Mouse (Mus musculus) embryonic facial prominence, embryonic 14.5 days (tissue): ENCODE measurements around the gene Slco1b2. TPM values are rescaled to one million over a fixed set of nuclear protein-coding genes. Genes with fewer than 3 reads are reported as not detected.
"Not testable (repeated sequence)": the region's sequence is repeated elsewhere in the genome, so short reads cannot be mapped to it uniquely, and the experiment has no call there.

Experiments used
- ATAC-seq: fragments of 200-750 bp; cut with Nextera tagmentation; 2 replicates; pipeline ENCODE4 v1.8.0; 2017; ENCODE audit warnings: low read depth, moderate number of reproducible peaks, moderate TSS enrichment
- DNase-seq: peaks from one replicate; pipeline ENCODE4 v3.0.0-alpha.2; 2015; ENCODE audit warnings: low spot score
- H3K27ac ChIP-seq: fragments of 300-500 bp; sonication (generic); replicated peaks from 2 replicates; pipeline ENCODE4 v1.5.1; 2014; ENCODE audit warnings: low read depth, mild to moderate bottlenecking, low read length, moderate library complexity
- H3K27me3 ChIP-seq: fragments of 300-500 bp; sonication (generic); replicated peaks from 2 replicates; pipeline ENCODE4 v1.6.1; 2014; ENCODE audit warnings: low read length; ENCODE audit not compliant: control insufficient read depth, insufficient read depth
- H3K36me3 ChIP-seq: fragments of 300-500 bp; sonication (generic); 2 replicates; pipeline ENCODE4 v1.6.1; 2014; ENCODE audit warnings: low read length, mixed read lengths; ENCODE audit not compliant: control insufficient read depth, insufficient read depth
- H3K4me1 ChIP-seq: fragments of 300-500 bp; sonication (generic); 2 replicates; pipeline ENCODE4 v1.6.1; 2014; ENCODE audit warnings: antibody characterized with exemption, low read length; ENCODE audit not compliant: control insufficient read depth, insufficient read depth
- H3K4me2 ChIP-seq: fragments of 300-500 bp; sonication (generic); 2 replicates; pipeline ENCODE4 v1.6.1; 2014; ENCODE audit warnings: low read depth, mild to moderate bottlenecking, low read length, moderate library complexity, mixed read lengths
- H3K4me3 ChIP-seq: fragments of 300-500 bp; sonication (generic); 2 replicates; pipeline ENCODE4 v1.5.1; 2014; ENCODE audit warnings: low read depth, mild to moderate bottlenecking, low read length
- H3K9ac ChIP-seq: fragments of 300-500 bp; sonication (generic); 2 replicates; pipeline ENCODE4 v1.6.1; 2014; ENCODE audit warnings: low read depth, mild to moderate bottlenecking, low read length, moderate library complexity, mixed read lengths
- H3K9me3 ChIP-seq: fragments of 300-500 bp; sonication (generic); 2 replicates; pipeline ENCODE4 v1.6.1; 2016; ENCODE audit warnings: low read length; ENCODE audit not compliant: control insufficient read depth
- WGBS: fragments of 180-500 bp; shearing (Covaris S2); extraction: QIAGEN DNeasy Blood & Tissue Kit; methylation state at CpG from one replicate; pipeline ENCODE4 v1.1.7; 2014; 5-methylcytosine and 5-hydroxymethylcytosine counted together
- polyA plus RNA-seq: library from polyadenylated mRNA; unstranded; fragments of >200 nt; fragmentation: Nextera tagmentation; extraction: Ambion mirVana; gene quantifications from 2 replicates; pipeline ENCODE4 v1.2.1, GENCODE M21; 2014

The Slco1b2 gene
- not detected in 2 replicates for polyA plus RNA-seq

DNA sequence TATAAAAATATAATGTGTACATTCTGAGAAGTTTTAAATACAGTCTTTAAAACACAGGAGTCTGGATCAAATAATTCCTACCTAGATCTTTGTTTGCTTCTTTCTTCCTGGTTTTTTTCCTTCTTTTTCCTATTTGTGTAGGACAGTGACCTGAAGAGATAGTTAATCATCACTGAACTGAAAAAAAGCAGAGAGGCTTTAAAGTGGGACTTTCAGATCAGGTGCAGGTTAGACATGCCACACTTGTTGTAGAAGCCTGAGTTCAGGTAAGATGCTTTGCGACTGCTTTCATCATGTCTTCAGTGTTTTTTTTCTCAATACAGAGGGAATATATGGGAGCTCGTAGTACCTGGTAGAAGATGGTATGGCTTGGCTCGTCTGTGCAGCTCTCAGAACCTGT lies at the start of gene Slco1b2:
Slco1b2 (plus strand) TSS at position 228 of the 400 bp plus-strand sequence.
- no peak for ATAC-seq
- Histone ChIP-seq H3K27ac (no peak within 1 kb of the TSS), H3K4me2 (no peak within 1 kb of the TSS), H3K4me1 (no peaks in the 10 kb centered on the region), H3K4me3 (no peak within 1 kb of the TSS), H3K9ac (no peak within 1 kb of the TSS), H3K36me3 (no peaks in the 10 kb centered on the region), H3K27me3 (no peaks in the 10 kb centered on the region), H3K9me3 (no peaks in the 10 kb centered on the region)
- DNase-seq = no peak
- WGBS = 67% methylated on average over 3 of the region's 3 CpGs

DNA sequence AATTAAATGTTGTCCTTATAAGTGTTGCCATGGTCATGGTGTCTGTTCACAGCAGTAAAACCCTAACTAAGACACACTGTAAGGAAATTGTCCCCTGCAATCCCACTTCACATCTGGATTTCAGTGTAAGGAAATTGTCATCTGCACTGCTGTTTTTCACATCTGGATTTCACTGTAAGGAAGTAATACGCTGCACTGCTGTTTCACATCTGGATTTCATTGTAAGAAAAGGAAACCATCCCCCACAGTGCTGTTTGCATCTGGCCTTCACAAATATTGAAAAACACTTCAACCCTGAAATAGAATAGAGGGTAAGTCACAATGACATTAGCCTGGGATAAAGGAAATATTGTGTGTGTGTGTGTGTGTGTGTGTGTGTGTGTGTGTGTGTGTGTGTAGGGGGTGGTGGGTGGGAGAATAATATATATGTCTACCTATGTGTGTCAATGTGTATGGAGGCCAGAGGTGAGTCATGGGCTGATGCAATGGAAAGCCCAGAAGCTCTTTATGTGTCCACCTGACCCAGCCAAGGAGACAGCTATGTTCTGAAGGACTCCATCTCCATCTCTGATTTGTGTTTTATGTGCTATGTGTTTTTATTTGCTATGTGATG lies 44.4 kb upstream of the Slco1b2 start:
- Histone ChIP-seq H3K36me3 (no peaks in the 10 kb centered on the region), H3K4me2 (no peak overlapping the region), H3K4me1 (no peaks in the 10 kb centered on the region), H3K9ac (no peak overlapping the region), H3K4me3 (no peak overlapping the region), H3K27me3 (no peaks in the 10 kb centered on the region), H3K9me3 (no peaks in the 10 kb centered on the region), H3K27ac (no peak overlapping the region)
- ATAC-seq (no peak), DNase-seq (peak; percentile 44)
- WGBS = 24% methylated on average over 1 of the region's 1 CpGs

DNA sequence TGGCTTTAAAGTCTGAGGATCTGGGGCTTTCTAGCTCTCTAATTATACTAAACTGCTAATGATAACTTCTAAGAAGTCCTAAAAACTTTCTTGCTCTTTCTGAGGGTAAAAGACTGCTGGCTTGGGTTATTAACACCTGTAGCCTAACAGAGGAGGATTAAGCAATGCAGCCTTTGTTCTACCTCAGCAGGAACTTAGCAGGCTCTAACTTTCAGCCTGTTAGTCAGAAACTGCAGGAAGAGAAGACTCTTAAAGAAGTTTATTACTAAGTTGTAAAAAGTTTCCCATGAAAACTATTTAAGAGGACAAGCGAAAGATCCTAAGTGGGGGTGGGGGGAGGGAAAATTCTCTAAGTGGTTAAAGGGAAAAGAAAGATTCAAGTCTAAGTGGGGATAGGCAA lies 39.3 kb upstream of the Slco1b2 start:
- Histone ChIP-seq H3K4me3 (no peak overlapping the region), H3K9me3 (no peaks in the 10 kb centered on the region), H3K36me3 (no peaks in the 10 kb centered on the region), H3K9ac (no peak overlapping the region), H3K27ac (no peak overlapping the region), H3K27me3 (no peaks in the 10 kb centered on the region), H3K4me2 (no peak overlapping the region), H3K4me1 (no peaks in the 10 kb centered on the region)
- whole genome bisulfite sequencing = 76% methylated on average over 1 of the region's 1 CpGs
- no peak for DNase-seq
- ATAC-seq = no peak

DNA sequence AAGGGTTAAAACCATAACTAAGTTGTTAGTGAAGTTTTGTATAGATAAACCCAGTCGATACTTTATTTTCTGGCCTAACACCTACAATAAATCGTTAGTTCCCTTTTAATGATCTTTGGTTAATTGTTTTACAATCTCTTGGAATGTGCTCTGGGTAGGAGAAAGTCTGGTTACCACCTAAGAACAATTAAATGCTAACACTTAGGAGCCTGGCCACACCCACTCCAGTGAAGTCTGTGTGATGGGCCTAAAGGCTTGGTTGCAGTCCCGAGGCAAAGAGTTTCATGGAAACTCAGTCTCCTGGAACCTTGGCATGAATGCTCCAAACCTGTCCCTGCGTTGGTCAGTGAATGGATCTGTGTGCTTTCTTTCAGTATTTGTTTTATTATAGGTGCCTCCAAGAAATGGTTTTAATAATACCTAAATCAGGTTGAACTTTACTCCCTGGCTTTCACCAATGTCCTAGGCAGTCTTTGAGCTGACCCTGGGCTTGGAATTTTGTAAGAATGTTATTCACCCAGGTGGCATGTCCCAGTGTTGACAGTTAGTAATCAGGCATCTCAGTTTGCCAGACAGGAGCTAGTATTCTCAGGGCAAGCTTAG lies 38.6 kb upstream of the Slco1b2 start:
- ATAC-seq, H3K27me3 ChIP-seq, H3K9ac ChIP-seq, H3K4me1 ChIP-seq, H3K27ac ChIP-seq, DNase-seq, H3K4me3 ChIP-seq, H3K9me3 ChIP-seq, H3K36me3 ChIP-seq, H3K4me2 ChIP-seq: not testable (repeated sequence)
- 56% methylated on average over 4 of the region's 4 CpGs for WGBS

DNA sequence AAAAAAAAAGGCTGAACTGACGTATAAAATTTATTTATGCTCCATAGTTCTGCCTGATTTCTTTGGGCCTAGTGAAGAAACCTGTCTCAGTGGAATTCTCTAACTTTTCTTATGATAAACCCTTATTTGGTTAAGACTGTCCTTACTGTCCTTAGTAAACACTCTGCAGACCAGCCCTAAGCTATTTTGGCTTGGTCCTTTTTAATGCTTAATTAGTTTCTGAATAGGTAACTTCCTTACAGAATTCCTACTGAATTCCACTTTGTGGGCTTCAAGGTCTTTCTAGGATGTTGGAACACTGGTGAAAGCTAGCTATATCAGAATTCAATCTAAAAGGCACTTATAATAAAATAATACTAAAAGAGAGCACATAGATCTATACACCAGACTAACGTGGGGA lies 33.2 kb upstream of the Slco1b2 start:
- peaks cover 15% of the 10 kb centered on the region for H3K9me3 ChIP-seq
- no peaks in the 10 kb centered on the region for H3K36me3 ChIP-seq
- no peaks in the 10 kb centered on the region for H3K4me1 ChIP-seq
- H3K4me3 ChIP-seq = no peak overlapping the region
- DNase-seq = no peak
- H3K27ac ChIP-seq = no peak overlapping the region
- no peak for ATAC-seq
- no peak overlapping the region for H3K4me2 ChIP-seq
- no peak overlapping the region for H3K9ac ChIP-seq
- H3K27me3 ChIP-seq = no peaks in the 10 kb centered on the region
- WGBS = 83% methylated on average over 2 of the region's 2 CpGs

DNA sequence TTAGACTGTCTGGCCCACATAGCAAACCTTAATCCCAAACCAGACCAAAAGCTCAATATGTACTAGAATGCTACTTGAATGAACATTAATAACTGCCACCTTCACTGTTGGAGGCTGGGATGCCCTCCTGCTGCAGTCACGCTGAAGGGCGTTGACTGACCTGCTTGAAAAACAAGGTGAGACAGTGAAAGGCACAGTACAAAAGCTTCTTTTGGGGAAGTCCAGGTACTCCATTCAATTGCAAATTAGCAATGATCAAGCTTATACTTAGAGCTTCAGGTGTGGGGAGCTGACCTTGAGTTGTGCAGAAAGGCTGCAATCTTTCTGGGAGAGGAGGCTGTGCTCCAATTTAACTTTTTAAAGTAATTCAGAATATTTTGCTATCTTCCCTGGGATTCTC lies 32.3 kb upstream of the Slco1b2 start:
- no peak overlapping the region for H3K27ac ChIP-seq
- no peak overlapping the region for H3K9ac ChIP-seq
- no peak overlapping the region for H3K4me3 ChIP-seq
- H3K27me3 ChIP-seq = no peaks in the 10 kb centered on the region
- WGBS = 88% methylated on average over 2 of the region's 2 CpGs
- H3K4me1 ChIP-seq = no peaks in the 10 kb centered on the region
- H3K4me2 ChIP-seq = no peak overlapping the region
- H3K9me3 ChIP-seq = peaks cover 15% of the 10 kb centered on the region
- DNase-seq (no peak), ATAC-seq (no peak)
- no peaks in the 10 kb centered on the region for H3K36me3 ChIP-seq

DNA sequence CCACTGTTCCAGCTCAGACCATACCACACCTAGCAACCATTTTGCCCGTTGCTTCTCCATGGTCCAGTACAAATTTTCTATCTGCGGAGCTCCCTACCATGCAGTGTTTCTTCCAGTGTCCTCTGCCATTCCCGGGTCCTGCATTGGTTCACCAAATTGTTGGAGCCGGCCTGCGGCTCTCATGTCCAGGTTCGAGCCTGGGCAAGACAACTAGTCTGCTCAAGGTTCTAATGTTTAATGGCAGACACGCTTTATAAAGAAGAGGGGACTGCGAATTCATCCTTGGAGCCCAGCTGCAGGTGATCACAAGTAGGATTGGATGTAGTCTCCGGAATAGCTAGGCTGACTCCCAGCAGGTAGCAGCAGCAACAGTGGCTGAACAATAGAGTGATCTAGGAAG lies 28.4 kb upstream of the Slco1b2 start:
- H3K4me2 ChIP-seq = no peak overlapping the region
- no peaks in the 10 kb centered on the region for H3K27me3 ChIP-seq
- 68% methylated on average over 9 of the region's 9 CpGs for WGBS
- H3K4me1 ChIP-seq = no peaks in the 10 kb centered on the region
- no peak for ATAC-seq
- DNase-seq = no peak
- H3K9me3 ChIP-seq = peaks cover 15% of the 10 kb centered on the region
- H3K36me3 ChIP-seq = no peaks in the 10 kb centered on the region
- H3K27ac ChIP-seq = no peak overlapping the region
- H3K4me3 ChIP-seq = no peak overlapping the region
- no peak overlapping the region for H3K9ac ChIP-seq

DNA sequence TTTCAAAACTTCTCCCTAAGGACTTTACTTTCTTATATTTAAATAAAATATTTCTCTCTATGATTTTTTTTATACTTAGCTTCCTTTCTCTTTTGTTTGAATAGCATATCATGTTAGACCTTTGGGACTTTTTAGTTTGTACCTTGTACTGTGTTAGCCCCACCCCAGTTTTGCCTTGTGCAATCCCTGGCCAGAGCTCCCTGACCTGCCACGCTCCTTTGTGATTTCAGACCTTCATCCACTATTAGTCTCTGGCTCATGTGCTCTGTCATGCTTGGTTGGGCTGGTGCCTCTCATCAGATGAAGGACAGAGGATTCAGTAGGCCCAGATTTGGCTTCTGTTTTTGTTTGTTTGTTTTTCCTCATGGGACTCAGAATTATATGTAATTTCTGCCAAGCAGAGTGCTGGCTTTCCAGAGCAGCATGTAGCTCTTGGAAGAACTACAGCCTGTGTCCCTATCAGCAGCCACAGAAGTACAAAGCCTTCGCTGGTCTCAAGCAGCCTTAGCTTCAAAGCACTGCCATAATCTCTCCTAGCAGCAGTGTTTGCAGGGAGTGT lies 18.5 kb upstream of the Slco1b2 start:
- no peaks in the 10 kb centered on the region for H3K27me3 ChIP-seq
- no peak for DNase-seq
- no peak overlapping the region for H3K9ac ChIP-seq
- no peak for ATAC-seq
- H3K36me3 ChIP-seq = no peaks in the 10 kb centered on the region
- WGBS = 63% methylated on average over 2 of the region's 2 CpGs
- no peaks in the 10 kb centered on the region for H3K4me1 ChIP-seq
- no peak overlapping the region for H3K4me3 ChIP-seq
- no peak overlapping the region for H3K27ac ChIP-seq
- no peak overlapping the region for H3K4me2 ChIP-seq
- no peaks in the 10 kb centered on the region for H3K9me3 ChIP-seq

DNA sequence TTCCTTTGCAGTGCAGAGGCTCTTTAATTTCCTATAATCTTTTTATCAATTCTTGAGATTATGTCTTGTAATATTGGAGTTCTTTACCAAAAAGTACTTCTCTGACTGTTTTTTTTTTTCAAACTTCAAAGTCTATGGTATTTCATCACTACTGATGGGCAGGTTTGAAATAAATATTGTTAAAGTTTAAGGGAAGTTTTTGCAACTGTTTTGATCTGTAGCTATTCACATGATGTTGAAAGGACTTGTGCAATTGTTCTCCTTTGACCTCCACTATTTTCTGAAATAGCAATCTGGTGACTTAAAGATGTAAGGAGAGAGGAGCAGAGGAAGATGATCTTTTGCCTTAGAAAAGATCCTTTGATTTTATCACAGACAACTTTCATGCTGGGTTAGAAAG lies 15.3 kb upstream of the Slco1b2 start:
- Histone ChIP-seq H3K36me3 (no peaks in the 10 kb centered on the region), H3K27me3 (no peaks in the 10 kb centered on the region), H3K4me2 (no peak overlapping the region), H3K4me3 (no peak overlapping the region), H3K9ac (no peak overlapping the region), H3K4me1 (no peaks in the 10 kb centered on the region), H3K27ac (no peak overlapping the region), H3K9me3 (no peaks in the 10 kb centered on the region)
- no peak for DNase-seq
- no peak for ATAC-seq
